Mouse (Mus musculus) thymus, adult 2 months (tissue): ENCODE data around the gene Ech1.

ENCODE experiments used
- CTCF ChIP-seq: fragments of 200-500 bp; IDR thresholded peaks from 2 replicates; pipeline ENCODE4 v1.5.1; 2012; ENCODE audit warnings: mild to moderate bottlenecking, control low read depth, low read length, moderate library complexity, borderline replicate concordance; ENCODE audit not compliant: control insufficient read depth, poor library complexity, insufficient read depth; ENCODE audit errors: extremely low read depth
- POLR2A ChIP-seq: fragments of 200-500 bp; IDR thresholded peaks from 2 replicates; pipeline ENCODE4 v1.6.1; 2012; ENCODE audit warnings: mild to moderate bottlenecking, low read length, control low read depth, moderate library complexity; ENCODE audit not compliant: control insufficient read depth, poor library complexity, insufficient read depth; ENCODE audit errors: extremely low read depth

- TF ChIP-seq POLR2A (no peak), CTCF (no peak)
These were observed 17.3 kb upstream of the Ech1 start for GRCm38 (mm10) chr7:28807641-28808220.
